Mouse (Mus musculus) testis, adult 2 months (tissue): ENCODE measurements around the gene Crat.

Source experiments
- CTCF ChIP-seq: fragments of 200-500 bp; IDR thresholded peaks from 2 replicates; pipeline ENCODE4 v1.5.1; 2012; ENCODE audit warnings: low read depth, mild to moderate bottlenecking, inconsistent platforms, low read length, moderate library complexity; ENCODE audit not compliant: control insufficient read depth, insufficient read depth, insufficient replicate concordance
- POLR2A ChIP-seq: fragments of 200-500 bp; IDR thresholded peaks from 2 replicates; pipeline ENCODE4 v1.6.1; 2012; ENCODE audit warnings: low read depth, mild to moderate bottlenecking, inconsistent platforms, low read length, moderate library complexity; ENCODE audit not compliant: control insufficient read depth

DNA sequence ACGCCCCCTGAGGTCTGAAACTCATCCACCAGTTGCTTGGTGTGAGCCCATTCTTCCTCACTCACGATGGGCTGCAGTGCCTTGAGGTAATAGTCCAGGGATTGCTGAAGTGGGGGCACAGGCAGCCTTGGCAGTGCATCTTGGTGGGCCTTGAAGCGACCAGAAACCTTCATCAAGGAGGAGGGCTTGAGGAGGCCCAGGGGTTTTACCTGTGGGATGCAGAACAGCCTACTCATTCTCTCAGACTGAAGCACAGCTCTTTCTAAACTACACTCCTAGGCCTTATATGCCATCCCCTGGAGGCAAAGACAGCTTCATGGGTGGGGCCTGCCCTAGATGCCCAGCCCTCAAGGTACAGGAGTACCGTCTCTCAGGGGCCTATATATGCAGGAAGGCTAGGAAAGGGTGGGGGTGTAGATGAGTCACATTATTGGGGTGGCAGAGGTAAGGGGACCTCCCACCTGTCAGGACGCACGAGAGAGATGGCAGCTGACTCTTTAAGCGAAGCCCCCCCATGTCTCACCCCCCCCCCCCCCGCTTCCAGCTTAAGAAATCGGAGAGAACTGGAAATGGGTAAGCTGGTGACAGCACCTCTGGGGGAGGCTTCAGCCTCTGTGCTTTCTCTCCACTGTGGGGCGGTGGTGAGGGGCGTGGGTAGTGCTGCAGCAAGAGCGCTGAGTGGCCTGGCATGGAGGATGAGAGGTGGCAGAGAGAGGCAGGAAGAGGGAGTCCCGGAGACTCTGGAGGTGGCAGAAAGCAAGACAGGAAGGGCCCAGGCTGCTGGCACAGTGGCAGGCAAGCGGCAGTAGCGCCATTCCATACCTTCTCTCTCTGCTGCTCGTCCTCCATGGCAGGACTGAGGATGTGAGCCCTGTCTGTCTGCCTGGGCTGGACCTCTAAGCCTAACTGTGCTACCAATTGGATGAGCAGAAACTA lies 2.3 kb downstream of the Crat start:
- TF ChIP-seq POLR2A (no peak), CTCF (no peak)
